Mouse (Mus musculus) bone marrow macrophage, adult 2 months (primary cell): ENCODE results near the gene Car7.

Experiments
- CTCF ChIP-seq: IDR thresholded peaks from 2 replicates; pipeline ENCODE4 v1.5.1; 2012; ENCODE audit warnings: low read depth, mild to moderate bottlenecking, low read length, moderate library complexity
- POLR2A ChIP-seq: IDR thresholded peaks from 2 replicates; pipeline ENCODE4 v1.6.1; 2012; ENCODE audit warnings: mild to moderate bottlenecking, low read depth, low read length, borderline replicate concordance

DNA sequence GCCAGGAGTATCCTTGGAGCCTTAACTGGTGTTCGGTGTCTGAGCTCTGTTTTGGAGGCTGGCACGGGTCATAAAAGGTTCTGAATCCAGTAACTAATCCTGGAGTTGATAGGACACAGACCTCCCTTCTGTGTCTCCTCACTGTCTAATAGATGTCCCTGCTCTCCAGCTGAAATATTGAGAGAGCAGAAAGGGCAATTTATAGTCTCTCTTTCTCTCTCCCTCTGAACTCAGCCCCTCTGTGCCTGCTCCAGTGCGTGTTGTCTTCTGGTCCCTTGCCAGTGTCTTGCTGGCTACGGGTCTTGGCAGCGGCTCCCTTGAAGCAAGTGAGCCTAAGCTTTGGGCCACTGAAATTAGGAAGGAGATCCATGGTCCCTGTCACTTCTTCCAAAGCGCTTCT lies 63.2 kb downstream of the Car7 start:
- no peak for TF ChIP-seq POLR2A
- no peak for TF ChIP-seq CTCF
